In genomic region chr12:32292749-32293128, GRCm38 (mm10) we compare ENCODE assay signal across 8 mouse cellular contexts.
DNase-seq lines count a peak whose midpoint lies in the region; ATAC-seq and TF ChIP-seq lines count a peak whose summit lies in the region.

No protein-coding gene starts in this region.

- ATAC-seq in lung, embryonic 14.5 days (ENCODE audit: insufficient read depth), result no peak

- no peak overlapping the region for H3K4me3 ChIP-seq in lung, embryonic 14.5 days (ENCODE audit: low read depth, low read length)

- H3K4me1 ChIP-seq in lung, embryonic 14.5 days (ENCODE audit: insufficient read depth), result no peaks in the 10 kb centered on the region

- no peak overlapping the region for H3K9ac ChIP-seq in lung, embryonic 14.5 days

- no peak overlapping the region for H3K27ac ChIP-seq in lung, embryonic 14.5 days (ENCODE audit: low read depth)

- no peaks in the 10 kb centered on the region for H3K9me3 ChIP-seq in lung, embryonic 14.5 days (ENCODE audit: low read depth, low read length)

- peak overlapping the region; percentile 53; the same call in 1 of the 2 replicates for H3K4me2 ChIP-seq in lung, embryonic 14.5 days

- H3K27me3 ChIP-seq in lung, embryonic 14.5 days (ENCODE audit: insufficient read depth, low read length), result no peaks in the 10 kb centered on the region

- TF ChIP-seq CTCF in lung, embryonic 14.5 days (IDR thresholded peaks at IDR 0.05; ENCODE audit: low read depth), result peak; percentile 11; the same call in 1 of the 2 replicates

- peak; percentile 51 to 83 for DNase-seq in adrenal gland, adult (ENCODE audit: inconsistent age in 2 of 2, low spot score in 1 of 2)
- no peak for DNase-seq in adrenal gland, postnatal 4 days (ENCODE audit: low spot score in 2 of 2)
- DNase-seq in ZHBTc4 (ENCODE audit: low read depth, low spot score), result peak; percentile 18
- DNase-seq in heart, postnatal 10 days, result peak; percentile 7 to 10
- DNase-seq in lung, embryonic 14.5 days, result peak; percentile 46
- DNase-seq in spleen, postnatal 36 days (ENCODE audit: low spot score in 2 of 2), result peak; percentile 46 to 62
- DNase-seq in cerebellum, postnatal 36 days, result no peak
- no peak for DNase-seq in cerebellum, postnatal 4 days (ENCODE audit: low spot score in 2 of 2)

- WGBS in lung, embryonic 14.5 days, result 50% methylated on average over 5 of the region's 5 CpGs

- intact Hi-C loops in heart, postnatal 10 days (cut with DNase I), result loop anchor here (2.0 to 10.0 kb wide), 3 partner anchors 86 to 605 kb away; partner anchors contain the start of gene Ccdc71l

- no peaks in the 10 kb centered on the region for H3K36me3 ChIP-seq in lung, embryonic 14.5 days (ENCODE audit: insufficient read depth)

Comparison
In these comparisons a context has a peak if more than half of its experiments do, and no peak if none do; other contexts are left out.
1. DNase-seq: peak in adrenal gland, adult (2 of 2), ZHBTc4 (single experiment), heart, postnatal 10 days (2 of 2), lung, embryonic 14.5 days (single experiment) and spleen, postnatal 36 days (2 of 2); none in adrenal gland, postnatal 4 days (0 of 2), cerebellum, postnatal 36 days (0 of 2) and cerebellum, postnatal 4 days (0 of 2).